Mouse (Mus musculus): ENCODE results near the gene Kif22. TPM values are rescaled to one million over a fixed set of nuclear protein-coding genes. Genes with fewer than 3 reads are reported as not detected.

Gene Kif22
- polyA plus RNA-seq, 1 experiment from 2014 or later, result 74.3 TPM

Small RNAs within 50 kb of the gene (microRNA-seq; reads per million reads assigned to microRNA genes)
- not detected for gene Gm44343

Other genes with a start within 250 kb of the Kif22 start
- 132 and 146 TPM in 2 replicates for gene Ppp4c, start 250.0 kb downstream of the Kif22 start, polyA plus RNA-seq (2014; fragmentation: Nextera tagmentation; extraction: Ambion mirVana)
- 0.81 and 1.2 TPM in 2 replicates for gene Fam57b, start 244.8 kb downstream of the Kif22 start, polyA plus RNA-seq (2014; fragmentation: Nextera tagmentation; extraction: Ambion mirVana)
- not detected in 2 replicates for gene 4930451I11Rik, start 210.8 kb downstream of the Kif22 start, polyA plus RNA-seq (2014; fragmentation: Nextera tagmentation; extraction: Ambion mirVana)
- 0.14 TPM in 1 of 2 replicates, not detected in the other for gene Doc2a, start 195.1 kb downstream of the Kif22 start, polyA plus RNA-seq (2014; fragmentation: Nextera tagmentation; extraction: Ambion mirVana)
- 10.7 and 11.5 TPM in 2 replicates for gene Hirip3, start 180.5 kb downstream of the Kif22 start, polyA plus RNA-seq (2014; fragmentation: Nextera tagmentation; extraction: Ambion mirVana)
- gene Ino80e, start 180.1 kb downstream of the Kif22 start, polyA plus RNA-seq (2014; fragmentation: Nextera tagmentation; extraction: Ambion mirVana), result 47.9 and 51.9 TPM in 2 replicates
- 19.8 and 21.7 TPM in 2 replicates for gene Taok2, start 157.8 kb downstream of the Kif22 start, polyA plus RNA-seq (2014; fragmentation: Nextera tagmentation; extraction: Ambion mirVana)
- gene Tmem219, start 119.6 kb downstream of the Kif22 start, polyA plus RNA-seq (2014; fragmentation: Nextera tagmentation; extraction: Ambion mirVana), result 21.6 and 22.7 TPM in 2 replicates
- 11.3 and 11.9 TPM in 2 replicates for gene Kctd13, start 113.6 kb downstream of the Kif22 start, polyA plus RNA-seq (2014; fragmentation: Nextera tagmentation; extraction: Ambion mirVana)
- not detected in 2 replicates for gene Asphd1, start 92.9 kb downstream of the Kif22 start, polyA plus RNA-seq (2014; fragmentation: Nextera tagmentation; extraction: Ambion mirVana)
- 0.86 and 1.4 TPM in 2 replicates for gene Sez6l2, start 91.9 kb downstream of the Kif22 start, polyA plus RNA-seq (2014; fragmentation: Nextera tagmentation; extraction: Ambion mirVana)
- gene Cdipt, start 66.6 kb downstream of the Kif22 start, polyA plus RNA-seq (2014; fragmentation: Nextera tagmentation; extraction: Ambion mirVana), result 68.5 and 74.6 TPM in 2 replicates
- gene Cdiptos, start 66.4 kb downstream of the Kif22 start, polyA plus RNA-seq (2014; fragmentation: Nextera tagmentation; extraction: Ambion mirVana), result 0.86 and 1.6 TPM in 2 replicates
- gene Mvp, start 27.9 kb downstream of the Kif22 start, polyA plus RNA-seq (2014; fragmentation: Nextera tagmentation; extraction: Ambion mirVana), result 12.0 and 12.6 TPM in 2 replicates
- gene Pagr1b, start 26.0 kb downstream of the Kif22 start, polyA plus RNA-seq (2014; fragmentation: Nextera tagmentation; extraction: Ambion mirVana), result 0.84 TPM in 1 of 2 replicates, not detected in the other
- 23.1 and 25.4 TPM in 2 replicates for gene Pagr1a, start 25.1 kb downstream of the Kif22 start, polyA plus RNA-seq (2014; fragmentation: Nextera tagmentation; extraction: Ambion mirVana)
- 41.9 and 45.0 TPM in 2 replicates for gene Gm42742, start 21.4 kb downstream of the Kif22 start, polyA plus RNA-seq (2014; fragmentation: Nextera tagmentation; extraction: Ambion mirVana)
- 2.1 and 3.2 TPM in 2 replicates for gene Prrt2, start 21.3 kb downstream of the Kif22 start, polyA plus RNA-seq (2014; fragmentation: Nextera tagmentation; extraction: Ambion mirVana)
- gene Maz, start 15.4 kb downstream of the Kif22 start, polyA plus RNA-seq (2014; fragmentation: Nextera tagmentation; extraction: Ambion mirVana), result 37.6 and 44.7 TPM in 2 replicates
- gene Zg16, start 44.9 kb upstream of the Kif22 start, polyA plus RNA-seq (2014; fragmentation: Nextera tagmentation; extraction: Ambion mirVana), result not detected in 2 replicates
- 0.65 and 1.2 TPM in 2 replicates for gene AI467606, start 48.9 kb upstream of the Kif22 start, polyA plus RNA-seq (2014; fragmentation: Nextera tagmentation; extraction: Ambion mirVana)
- 2.4 and 2.8 TPM in 2 replicates for gene Qprt, start 79.8 kb upstream of the Kif22 start, polyA plus RNA-seq (2014; fragmentation: Nextera tagmentation; extraction: Ambion mirVana)
- 0.12 and 0.22 TPM in 2 replicates for gene Spn, start 95.4 kb upstream of the Kif22 start, polyA plus RNA-seq (2014; fragmentation: Nextera tagmentation; extraction: Ambion mirVana)
- gene Cd2bp2, start 153.6 kb upstream of the Kif22 start, polyA plus RNA-seq (2014; fragmentation: Nextera tagmentation; extraction: Ambion mirVana), result 33.7 and 34.8 TPM in 2 replicates
- 20.2 and 21.2 TPM in 2 replicates for gene Tbc1d10b, start 166.0 kb upstream of the Kif22 start, polyA plus RNA-seq (2014; fragmentation: Nextera tagmentation; extraction: Ambion mirVana)
- 11.7 and 14.9 TPM in 2 replicates for gene Mylpf, start 166.4 kb upstream of the Kif22 start, polyA plus RNA-seq (2014; fragmentation: Nextera tagmentation; extraction: Ambion mirVana)
- 9.9 and 11.4 TPM in 2 replicates for gene Zfp553, start 190.6 kb upstream of the Kif22 start, polyA plus RNA-seq (2014; fragmentation: Nextera tagmentation; extraction: Ambion mirVana)
- gene Sept1, start 190.7 kb upstream of the Kif22 start, polyA plus RNA-seq (2014; fragmentation: Nextera tagmentation; extraction: Ambion mirVana), result 22.2 and 25.3 TPM in 2 replicates
- gene Zfp771, start 201.8 kb upstream of the Kif22 start, polyA plus RNA-seq (2014; fragmentation: Nextera tagmentation; extraction: Ambion mirVana), result 26.8 and 31.4 TPM in 2 replicates
- 168 and 172 TPM in 2 replicates for gene Dctpp1, start 218.2 kb upstream of the Kif22 start, polyA plus RNA-seq (2014; fragmentation: Nextera tagmentation; extraction: Ambion mirVana)
- 69.5 and 74.6 TPM in 2 replicates for gene Sephs2, start 231.6 kb upstream of the Kif22 start, polyA plus RNA-seq (2014; fragmentation: Nextera tagmentation; extraction: Ambion mirVana)

All from heart, embryonic 14.5 days (tissue).